Mouse (Mus musculus): ENCODE measurements around the gene St6galnac1. TPM values are rescaled to one million over a fixed set of nuclear protein-coding genes. Genes with fewer than 3 reads are reported as not detected.

The St6galnac1 gene
- total RNA-seq, 4 experiments from 2014 or later, result not detected

DNA sequence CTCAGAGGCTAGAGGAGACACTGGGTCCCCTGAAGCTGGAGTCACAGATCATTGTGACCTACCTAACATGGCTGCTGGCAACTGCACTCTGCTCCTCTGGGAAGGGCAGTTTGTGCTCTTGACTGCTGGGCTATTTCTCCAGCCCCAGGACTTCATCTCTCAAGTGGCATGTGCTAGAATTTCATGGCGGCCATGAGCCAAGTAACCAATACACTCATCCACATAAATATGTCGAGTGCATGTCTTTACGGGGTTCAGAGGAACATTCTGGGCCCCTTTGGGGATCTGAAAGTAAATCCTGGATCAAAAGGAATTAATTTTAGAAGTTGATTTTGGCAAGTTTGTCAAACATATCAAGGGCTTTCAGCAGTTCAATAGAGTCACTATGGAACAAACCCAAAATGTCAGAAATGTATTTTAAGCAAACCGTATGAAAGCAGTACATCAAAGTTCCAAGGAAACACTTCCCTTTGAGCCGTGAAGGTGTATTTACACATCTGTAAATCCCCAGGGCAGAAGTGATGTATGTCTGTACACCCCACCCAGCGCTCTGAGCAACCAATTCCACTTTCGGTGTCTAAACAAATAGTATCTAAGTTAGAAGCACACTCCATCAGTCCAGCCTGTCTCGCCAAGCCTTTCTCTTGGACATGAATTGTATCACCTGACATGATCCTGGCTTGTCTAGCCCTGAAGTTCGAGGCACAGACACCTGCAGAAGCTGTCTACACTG is 45.9 kb downstream of the St6galnac1 start:
- DNase-seq (ENCODE audit: low spot score in 2 of 2), result no peak

DNA sequence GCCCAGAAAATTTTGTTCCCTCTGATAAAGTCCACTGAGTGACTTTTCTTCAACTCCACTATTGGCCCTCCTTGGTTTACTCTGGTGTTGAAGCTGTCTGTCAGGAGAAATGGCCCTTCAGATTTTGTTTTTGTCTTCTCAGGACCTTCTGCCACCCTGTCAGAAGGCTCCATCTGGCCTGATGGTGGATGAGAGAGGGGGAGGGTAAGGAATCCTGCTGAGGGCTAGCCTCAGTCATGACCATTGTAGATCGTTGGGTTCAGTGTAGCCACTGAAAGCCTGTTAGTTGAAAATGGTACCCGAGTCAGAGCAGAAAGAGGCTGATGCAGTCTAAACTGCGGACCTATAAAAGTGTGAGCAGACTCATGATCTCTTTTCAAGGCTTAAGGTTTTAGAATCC is 49.2 kb downstream of the St6galnac1 start:
- DNase-seq (ENCODE audit: low spot score in 2 of 2), result no peak

DNA sequence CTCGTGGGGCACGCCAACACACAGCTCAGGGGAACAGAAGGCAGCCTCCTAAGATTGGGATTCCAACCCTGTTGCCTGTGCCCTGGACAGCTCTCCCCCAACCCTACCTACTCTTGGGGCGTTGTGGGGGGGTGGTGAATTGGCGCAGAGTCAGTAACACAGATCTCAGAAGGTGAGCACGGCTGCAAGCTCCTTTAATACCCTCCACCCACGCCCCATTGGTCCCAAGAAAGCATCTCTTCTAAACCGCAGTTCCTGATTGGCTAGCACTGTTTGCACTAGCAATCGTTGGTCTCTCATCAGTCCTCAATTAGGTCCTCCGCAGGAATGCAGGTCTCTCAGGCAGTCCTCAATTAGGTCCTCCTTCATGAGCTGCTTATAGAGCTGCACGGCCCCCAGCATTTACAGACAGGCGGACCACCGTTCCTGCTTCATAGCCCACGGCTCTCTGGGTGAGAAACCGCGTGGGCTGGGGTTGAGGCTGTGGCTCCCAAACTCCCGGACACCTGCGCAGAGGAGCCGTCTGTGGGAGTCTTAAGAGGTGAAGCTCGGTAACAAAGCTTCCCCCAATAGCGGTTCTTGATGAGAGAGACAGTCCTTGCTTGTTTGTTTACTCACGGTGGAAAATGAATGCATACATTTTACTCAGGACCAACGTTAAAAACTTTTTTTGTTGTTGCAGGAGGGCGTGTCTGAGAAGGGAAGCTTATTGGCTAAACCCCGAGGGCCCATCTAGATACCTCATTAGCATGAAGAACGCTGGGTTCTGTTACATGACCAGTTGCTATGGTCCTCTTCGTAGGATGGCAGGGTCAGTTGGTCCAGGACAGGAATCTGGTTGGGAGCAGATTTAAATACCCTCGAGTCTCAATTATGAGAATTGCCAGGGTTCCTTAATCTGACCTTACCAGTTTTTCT is 50.0 kb downstream of the St6galnac1 start:
- no peak for DNase-seq (ENCODE audit: low spot score in 2 of 2)

DNA sequence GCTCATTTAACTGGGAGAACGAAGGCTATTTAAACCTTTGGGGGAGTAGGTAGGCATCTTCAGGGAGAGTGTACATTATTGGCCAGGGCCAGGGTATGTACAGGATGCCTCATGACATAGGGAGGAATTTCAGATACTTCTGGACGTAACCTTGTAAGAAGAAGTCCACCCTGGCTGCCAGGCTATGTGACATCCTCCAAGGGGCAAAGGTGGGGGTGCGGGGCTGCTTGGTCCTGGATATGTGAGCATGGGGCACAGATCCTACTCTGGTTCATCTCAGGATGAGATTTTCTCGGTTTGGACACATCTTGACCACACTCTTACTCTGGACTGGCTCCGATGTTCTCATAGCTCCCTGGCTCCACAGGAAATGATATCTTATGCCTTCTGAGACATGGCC is 52.2 kb downstream of the St6galnac1 start:
- no peak for DNase-seq (ENCODE audit: low spot score in 2 of 2)

DNA sequence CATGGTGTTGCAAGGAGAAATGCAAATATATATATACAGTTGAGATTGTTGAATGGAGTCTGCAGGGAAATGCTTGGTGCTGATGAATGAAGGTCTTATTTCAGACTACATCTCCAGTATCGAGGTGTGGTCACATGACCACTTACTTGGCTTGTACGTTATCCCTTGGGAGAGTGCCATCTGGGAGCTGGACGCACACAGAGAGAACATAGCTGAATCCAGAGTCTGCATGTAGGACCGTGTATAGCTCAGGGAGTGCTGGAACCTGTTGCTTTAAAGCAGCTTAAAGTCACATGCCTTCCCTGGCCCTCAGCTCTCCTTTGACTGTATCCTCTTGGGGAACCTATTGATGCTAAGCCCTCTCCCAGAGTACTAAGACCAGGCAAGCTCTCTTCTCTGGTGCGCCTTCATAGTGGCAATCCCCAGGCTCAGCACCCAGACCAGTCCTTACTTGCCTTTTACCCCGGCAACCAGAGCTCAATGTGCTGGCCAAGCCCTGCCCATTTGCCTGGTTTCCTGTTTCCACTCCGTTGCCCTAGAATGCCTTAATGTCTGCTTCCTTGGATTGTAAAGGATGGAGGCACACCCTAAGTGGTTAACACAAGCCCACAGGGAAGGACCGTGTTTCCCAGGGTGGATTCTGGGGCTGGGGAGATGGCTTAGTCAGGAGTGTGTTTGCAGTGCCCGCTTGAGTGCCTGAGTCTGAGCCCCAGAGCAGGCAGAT is 53.6 kb downstream of the St6galnac1 start:
- no peak for DNase-seq (ENCODE audit: low spot score in 2 of 2)

DNA sequence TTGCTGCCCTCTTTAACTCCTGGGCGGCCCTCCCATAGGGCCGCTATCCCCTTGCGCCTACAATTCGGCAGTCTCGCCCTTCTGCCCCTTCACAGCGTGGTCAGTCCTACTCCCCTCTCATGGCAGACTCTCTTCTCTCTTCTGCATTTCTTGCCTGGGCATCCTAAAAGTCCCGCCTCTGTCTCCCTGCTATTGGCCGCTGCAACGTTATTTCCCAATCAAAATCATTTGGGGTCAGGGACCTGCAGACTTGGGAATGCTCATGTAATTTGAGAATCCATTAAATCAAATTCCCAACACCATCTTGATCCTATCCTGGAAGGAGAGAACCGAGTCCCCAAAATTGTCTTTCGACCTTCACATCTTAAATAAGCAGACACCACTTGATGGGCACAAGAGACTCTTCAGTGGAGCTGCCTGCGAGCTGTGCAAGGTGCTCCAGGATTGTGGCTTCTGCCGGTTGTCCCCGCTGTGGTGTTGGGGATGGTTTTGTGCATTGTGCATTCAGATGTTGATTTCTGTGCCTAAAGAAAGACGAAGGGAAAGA is 54.9 kb downstream of the St6galnac1 start:
- no peak for DNase-seq (ENCODE audit: low spot score in 2 of 2)

Other genes starting within 250 kb of the St6galnac1 start
- gene Sphk1, start 244.6 kb downstream of the St6galnac1 start, total RNA-seq (2022), result 1 to 10 TPM; 2.8 to 3.6 (median 2.9) TPM
- gene Ube2o, start 194.1 kb downstream of the St6galnac1 start, total RNA-seq (2022), result 100 to 1,000 TPM in 1 of 4 experiments, 10 to 100 TPM in 3; 96.8 to 110 (median 98.8) TPM
- gene Aanat, start 189.1 kb downstream of the St6galnac1 start, total RNA-seq (2022), result 1 to 10 TPM in 3 of 4 experiments, under 1 TPM in 1; 0.57 to 3.9 (median 1.4) TPM
- 1 to 10 TPM; 1.1 to 2.5 (median 1.8) TPM for gene Rhbdf2, start 148.5 kb downstream of the St6galnac1 start, total RNA-seq (2022)
- 1 to 10 TPM; 4.8 to 8.5 (median 5.8) TPM for gene Prcd, start 122.0 kb downstream of the St6galnac1 start, total RNA-seq (2022)
- gene Cygb, start 121.2 kb downstream of the St6galnac1 start, total RNA-seq (2022), result 10 to 100 TPM; 57.2 to 76.1 (median 63.0) TPM
- gene Mxra7, start 52.5 kb upstream of the St6galnac1 start, total RNA-seq (2022), result 10 to 100 TPM; 18.6 to 22.1 (median 20.0) TPM
- gene Mettl23, start 67.8 kb upstream of the St6galnac1 start, total RNA-seq (2022), result 10 to 100 TPM; 23.0 to 33.2 (median 28.8) TPM
- 10 to 100 TPM; 29.1 to 36.5 (median 32.4) TPM for gene Jmjd6, start 67.9 kb upstream of the St6galnac1 start, total RNA-seq (2022)
- 10 to 100 TPM; 47.2 to 58.6 (median 51.2) TPM for gene Mfsd11, start 76.9 kb upstream of the St6galnac1 start, total RNA-seq (2022)
- gene Srsf2, start 77.6 kb upstream of the St6galnac1 start, total RNA-seq (2022), result 100 to 1,000 TPM; 177 to 189 (median 181) TPM
- 10 to 100 TPM; 37.8 to 47.5 (median 42.6) TPM for gene Mgat5b, start 143.4 kb upstream of the St6galnac1 start, total RNA-seq (2022)